Mouse (Mus musculus) lung, postnatal 14 days (tissue): ENCODE measurements around the gene Scml4.

Experiments used
- DNase-seq: peaks from one replicate; pipeline ENCODE4 v3.0.0; 2021

Gene Scml4

GRCm38 (mm10) chr10:42860159-42860911, at the start of gene Scml4:
Scml4 (plus strand) TSS chr10:42860370.
- no peak for DNase-seq

GRCm38 (mm10) chr10:42825923-42826322, 34.2 kb upstream of the Scml4 start:
- DNase-seq = no peak

- no peak for DNase-seq
Observed at GRCm38 (mm10) chr10:42827155-42827554, 33.0 kb upstream of the Scml4 start.

GRCm38 (mm10) chr10:42830007-42830406, 30.2 kb upstream of the Scml4 start:
- no peak for DNase-seq

GRCm38 (mm10) chr10:42830409-42830808, 29.8 kb upstream of the Scml4 start:
- peak; percentile 33 for DNase-seq

- DNase-seq = no peak
Observed at GRCm38 (mm10) chr10:42832677-42833076, 27.5 kb upstream of the Scml4 start.

- peak; percentile 29 for DNase-seq
Observed at GRCm38 (mm10) chr10:42833871-42834727, 26.1 kb upstream of the Scml4 start.

GRCm38 (mm10) chr10:42838106-42838505, 22.1 kb upstream of the Scml4 start:
- no peak for DNase-seq

- DNase-seq = no peak
Observed at GRCm38 (mm10) chr10:42838736-42839135, 21.4 kb upstream of the Scml4 start.

GRCm38 (mm10) chr10:42840036-42840435, 20.1 kb upstream of the Scml4 start:
- no peak for DNase-seq

GRCm38 (mm10) chr10:42841531-42842195, 18.5 kb upstream of the Scml4 start:
- no peak for DNase-seq

- peak; percentile 85 for DNase-seq
Observed at GRCm38 (mm10) chr10:42842358-42842757, 17.8 kb upstream of the Scml4 start.

- no peak for DNase-seq
Observed at GRCm38 (mm10) chr10:42843416-42843815, 16.8 kb upstream of the Scml4 start.

GRCm38 (mm10) chr10:42845480-42845879, 14.7 kb upstream of the Scml4 start:
- no peak for DNase-seq

GRCm38 (mm10) chr10:42848179-42849080, 11.7 kb upstream of the Scml4 start:
- DNase-seq = no peak

- no peak for DNase-seq
Observed at GRCm38 (mm10) chr10:42849081-42849400, 11.1 kb upstream of the Scml4 start.

GRCm38 (mm10) chr10:42854838-42855237, 5.3 kb upstream of the Scml4 start:
- no peak for DNase-seq

GRCm38 (mm10) chr10:42855250-42855649, 4.9 kb upstream of the Scml4 start:
- peak; percentile 54 for DNase-seq

GRCm38 (mm10) chr10:42856574-42856973, 3.6 kb upstream of the Scml4 start:
- no peak for DNase-seq

- no peak for DNase-seq
Observed at GRCm38 (mm10) chr10:42857021-42857420, 3.1 kb upstream of the Scml4 start.

GRCm38 (mm10) chr10:42859781-42860158, 400 bp upstream of the Scml4 start:
- DNase-seq = no peak

GRCm38 (mm10) chr10:42861446-42861845, 1.3 kb downstream of the Scml4 start:
- DNase-seq = no peak
